Mouse (Mus musculus) hindbrain, embryonic 13.5 days (tissue): Measurements from ENCODE around the gene Ace3. TPM values are rescaled to one million over a fixed set of nuclear protein-coding genes. Genes with fewer than 3 reads are reported as not detected.

Experiments used
- ATAC-seq: fragments of 200-750 bp; cut with Nextera tagmentation; 2 replicates; pipeline ENCODE4 v1.8.0; 2017; ENCODE audit warnings: moderate TSS enrichment; ENCODE audit not compliant: low FRiP score
- H3K27ac ChIP-seq: fragments of 300-500 bp; sonication (generic); 2 replicates; pipeline ENCODE4 v1.5.1; 2015; ENCODE audit warnings: inconsistent platforms, mild to moderate bottlenecking, moderate library complexity
- H3K27me3 ChIP-seq: fragments of 300-500 bp; sonication (generic); 2 replicates; pipeline ENCODE4 v1.6.1; 2015; ENCODE audit warnings: mild to moderate bottlenecking, inconsistent platforms
- H3K36me3 ChIP-seq: fragments of 300-500 bp; sonication (generic); 2 replicates; pipeline ENCODE4 v1.6.1; 2015; ENCODE audit warnings: mild to moderate bottlenecking, inconsistent platforms
- H3K4me1 ChIP-seq: fragments of 300-500 bp; sonication (generic); replicated peaks from 2 replicates; pipeline ENCODE4 v1.6.1; 2015; ENCODE audit warnings: inconsistent platforms
- H3K4me2 ChIP-seq: fragments of 300-500 bp; sonication (generic); 2 replicates; pipeline ENCODE4 v1.6.1; 2015; ENCODE audit warnings: inconsistent platforms, mild to moderate bottlenecking, moderate library complexity
- H3K4me3 ChIP-seq: fragments of 300-500 bp; sonication (generic); 2 replicates; pipeline ENCODE4 v1.5.1; 2015; ENCODE audit warnings: mild to moderate bottlenecking, inconsistent platforms
- H3K9ac ChIP-seq: fragments of 300-500 bp; sonication (generic); 2 replicates; pipeline ENCODE4 v1.6.1; 2015; ENCODE audit warnings: mild to moderate bottlenecking, inconsistent platforms
- H3K9me3 ChIP-seq: fragments of 300-500 bp; sonication (generic); 2 replicates; pipeline ENCODE4 v1.6.1; 2016; ENCODE audit warnings: inconsistent platforms
- WGBS: fragments of 180-500 bp; shearing (Covaris S2); methylation state at CpG from one replicate; pipeline ENCODE4 v1.1.7; 2015; 5-methylcytosine and 5-hydroxymethylcytosine counted together
- polyA plus RNA-seq: library from polyadenylated mRNA; unstranded; fragments of >200 nt; fragmentation: Nextera tagmentation; extraction: Ambion mirVana; gene quantifications from 2 replicates; pipeline ENCODE4 v1.2.1, GENCODE M21; 2015

Ace3 gene
- polyA plus RNA-seq, 1 experiment from 2014 or later = 0.08 TPM

GRCm38 (mm10) chr11:105989446-105989845, 5.0 kb upstream of the Ace3 start:
- Histone ChIP-seq H3K4me2 (no peak overlapping the region), H3K9ac (no peak overlapping the region), H3K4me3 (no peak overlapping the region), H3K4me1 (0 out of 2 replicates have a peak, but pooled peaks cover 4% of the 10 kb centered on the region), H3K27me3 (peaks cover 3% of the 10 kb centered on the region; the same call in 1 of the 2 replicates), H3K9me3 (no peaks in the 10 kb centered on the region), H3K36me3 (no peaks in the 10 kb centered on the region), H3K27ac (no peak overlapping the region)
- no peak for ATAC-seq
- WGBS = 78% methylated on average over 6 of the region's 6 CpGs

DNA sequence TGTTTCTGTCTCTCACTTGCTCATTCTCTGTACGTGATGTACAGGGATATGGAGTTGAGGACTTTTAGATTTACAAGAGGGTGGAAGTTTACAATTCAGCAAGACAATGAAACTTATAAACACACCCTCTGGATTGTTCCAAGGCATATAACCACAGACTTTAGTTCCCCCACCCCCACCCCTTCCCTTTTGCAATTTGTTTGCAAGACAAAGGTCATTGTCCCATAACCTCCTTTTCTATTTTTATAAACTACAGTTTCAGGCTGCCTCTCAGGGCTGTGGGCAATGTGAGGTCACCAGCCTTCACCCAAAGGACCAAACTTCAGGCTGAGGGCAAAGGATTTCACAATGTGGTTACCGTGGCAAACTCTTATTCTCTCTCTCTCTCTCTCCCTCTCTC, 4.2 kb upstream of the Ace3 start:
- Histone ChIP-seq H3K4me3 (no peak overlapping the region), H3K27ac (no peak overlapping the region), H3K9me3 (no peaks in the 10 kb centered on the region), H3K27me3 (peaks cover 3% of the 10 kb centered on the region; the same call in 1 of the 2 replicates), H3K4me2 (no peak overlapping the region), H3K4me1 (0 out of 2 replicates have a peak, but pooled peaks cover 4% of the 10 kb centered on the region), H3K36me3 (no peaks in the 10 kb centered on the region), H3K9ac (no peak overlapping the region)
- no peak for ATAC-seq
- WGBS = 65% methylated on average over 2 of the region's 2 CpGs

GRCm38 (mm10) chr11:106000062-106000461, 5.6 kb downstream of the Ace3 start:
- Histone ChIP-seq H3K4me3 (no peak overlapping the region), H3K9ac (no peak overlapping the region), H3K9me3 (no peaks in the 10 kb centered on the region), H3K27me3 (peaks cover 3% of the 10 kb centered on the region; the same call in 1 of the 2 replicates), H3K4me1 (no peaks in the 10 kb centered on the region), H3K4me2 (no peak overlapping the region), H3K36me3 (no peaks in the 10 kb centered on the region), H3K27ac (no peak overlapping the region)
- WGBS = 96% methylated on average over 6 of the region's 6 CpGs
- ATAC-seq = no peak

GRCm38 (mm10) chr11:106001718-106002117, 7.2 kb downstream of the Ace3 start:
- no peak for ATAC-seq
- H3K4me2 ChIP-seq = no peak overlapping the region
- H3K27ac ChIP-seq = no peak overlapping the region
- 60% methylated on average over 4 of the region's 4 CpGs for WGBS
- no peak overlapping the region for H3K9ac ChIP-seq
- H3K9me3 ChIP-seq = no peaks in the 10 kb centered on the region
- H3K4me1 ChIP-seq = peaks cover 14% of the 10 kb centered on the region
- no peaks in the 10 kb centered on the region for H3K36me3 ChIP-seq
- no peak overlapping the region for H3K4me3 ChIP-seq
- peaks cover 3% of the 10 kb centered on the region; the same call in 1 of the 2 replicates for H3K27me3 ChIP-seq

- H3K4me1 ChIP-seq = peaks cover 32% of the 10 kb centered on the region
- no peak for ATAC-seq
- WGBS = 78% methylated on average over 1 of the region's 1 CpGs
- H3K27me3 ChIP-seq = peaks cover 13% of the 10 kb centered on the region
- H3K4me3 ChIP-seq = no peak overlapping the region
- no peak overlapping the region for H3K27ac ChIP-seq
- no peaks in the 10 kb centered on the region for H3K36me3 ChIP-seq
- H3K4me2 ChIP-seq = no peak overlapping the region
- H3K9ac ChIP-seq = no peak overlapping the region
- no peaks in the 10 kb centered on the region for H3K9me3 ChIP-seq
Observed at GRCm38 (mm10) chr11:106004576-106004975, 10.1 kb downstream of the Ace3 start.

DNA sequence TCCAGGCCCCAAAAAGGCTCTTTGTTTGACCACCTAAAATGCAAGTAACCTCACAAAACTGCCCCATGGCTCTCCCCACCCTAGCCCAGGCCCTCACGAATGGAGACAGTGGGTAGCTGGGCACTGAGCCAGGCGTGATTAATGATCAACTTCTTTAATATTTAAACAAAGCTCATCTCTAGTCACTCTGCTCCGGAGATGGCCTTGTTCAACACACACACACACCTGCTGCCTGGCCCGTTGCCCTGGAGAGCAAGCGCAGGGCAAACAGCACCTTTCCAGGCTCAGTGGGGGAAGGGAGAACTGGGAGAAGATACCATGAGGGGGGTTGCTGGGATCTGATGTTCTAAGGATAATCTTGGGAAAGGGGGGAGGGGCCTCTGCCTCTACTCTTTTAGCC, 11.5 kb downstream of the Ace3 start:
- whole genome bisulfite sequencing = 29% methylated on average over 5 of the region's 5 CpGs
- Histone ChIP-seq H3K4me2 (no peak overlapping the region), H3K9me3 (no peaks in the 10 kb centered on the region), H3K4me3 (no peak overlapping the region), H3K27ac (no peak overlapping the region), H3K9ac (no peak overlapping the region), H3K4me1 (peaks cover 32% of the 10 kb centered on the region), H3K36me3 (no peaks in the 10 kb centered on the region), H3K27me3 (peaks cover 22% of the 10 kb centered on the region)
- ATAC-seq = no peak

GRCm38 (mm10) chr11:106007821-106008220, 13.3 kb downstream of the Ace3 start, which contains the start of gene Kcnh6:
Gene Kcnh6, plus strand, starts transcription at chr11:106008124.
- Histone ChIP-seq H3K4me1 (peaks cover 36% of the 10 kb centered on the region), H3K4me3 (peak within 1 kb of the TSS; percentile 19), H3K9me3 (no peaks in the 10 kb centered on the region), H3K9ac (peak within 1 kb of the TSS; percentile 46; the same call in 1 of the 2 replicates), H3K36me3 (no peaks in the 10 kb centered on the region), H3K4me2 (peak within 1 kb of the TSS; percentile 52), H3K27ac (no peak within 1 kb of the TSS), H3K27me3 (peaks cover 29% of the 10 kb centered on the region)
- WGBS = 1% methylated on average over 25 of the region's 25 CpGs
- ATAC-seq = no peak

DNA sequence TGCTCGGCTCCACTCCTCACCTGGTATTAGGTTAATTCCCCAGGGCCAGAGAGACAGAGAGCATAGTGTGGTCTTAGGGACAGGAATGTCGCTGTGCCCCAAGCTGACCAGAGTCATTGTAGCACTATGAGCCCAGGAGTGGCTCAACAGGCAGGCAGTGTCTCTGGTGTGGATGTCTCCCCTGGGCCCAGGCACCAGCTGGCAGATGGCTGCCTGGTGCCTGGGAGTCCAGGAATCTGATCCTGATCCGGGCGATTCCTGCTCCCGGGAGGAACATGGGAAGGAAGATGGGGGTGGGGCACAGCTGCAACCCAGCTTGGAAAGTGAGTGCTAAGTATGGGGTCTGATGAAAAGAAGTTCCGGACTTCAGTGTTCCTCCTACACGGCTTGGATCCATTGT, 18.2 kb downstream of the Ace3 start:
- Histone ChIP-seq H3K36me3 (no peaks in the 10 kb centered on the region), H3K27ac (no peak overlapping the region), H3K9me3 (no peaks in the 10 kb centered on the region), H3K27me3 (peaks cover 33% of the 10 kb centered on the region), H3K4me2 (no peak overlapping the region), H3K9ac (no peak overlapping the region), H3K4me3 (no peak overlapping the region), H3K4me1 (peaks cover 34% of the 10 kb centered on the region)
- 45% methylated on average over 7 of the region's 7 CpGs for WGBS
- no peak for ATAC-seq

DNA sequence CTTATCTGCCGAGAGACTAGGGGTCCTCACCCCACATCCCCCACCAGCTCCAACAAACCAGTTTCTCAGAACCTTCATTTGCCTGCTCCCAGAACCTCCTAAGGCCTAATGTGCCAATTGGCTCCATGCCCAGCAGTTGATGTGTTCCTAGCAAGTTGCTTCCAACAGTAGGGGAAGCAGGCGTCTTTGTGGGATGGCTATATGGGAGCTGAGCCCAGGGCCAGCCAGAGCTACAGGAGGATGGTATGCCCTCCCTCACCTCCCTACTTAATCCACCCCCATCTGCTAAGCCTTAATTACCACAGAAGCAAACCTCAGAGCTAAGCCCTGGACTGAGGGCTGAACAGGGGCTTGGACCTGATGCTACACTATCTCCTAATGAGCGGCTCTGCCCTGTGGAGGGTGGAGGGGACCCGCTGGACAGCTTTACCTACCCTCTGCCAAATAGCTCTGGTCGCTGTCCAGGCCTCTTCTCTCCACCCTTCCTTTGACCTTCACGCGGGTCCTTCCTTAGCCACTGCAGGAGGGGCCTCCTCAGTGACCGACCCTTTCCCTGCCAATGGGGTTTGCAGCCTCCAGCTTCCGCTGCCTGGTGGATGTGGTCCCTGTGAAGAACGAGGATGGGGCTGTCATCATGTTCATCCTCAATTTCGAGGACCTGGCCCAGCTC, 19.2 kb downstream of the Ace3 start:
- Histone ChIP-seq H3K4me3 (no peak overlapping the region), H3K4me2 (no peak overlapping the region), H3K27ac (no peak overlapping the region; the same call in 1 of the 2 replicates), H3K4me1 (peaks cover 25% of the 10 kb centered on the region), H3K9me3 (no peaks in the 10 kb centered on the region), H3K36me3 (no peaks in the 10 kb centered on the region), H3K9ac (no peak overlapping the region), H3K27me3 (peaks cover 28% of the 10 kb centered on the region)
- 66% methylated on average over 11 of the region's 11 CpGs for WGBS
- 0 out of 2 replicates have a peak, but pooled peaks have one; percentile 32 for ATAC-seq

DNA sequence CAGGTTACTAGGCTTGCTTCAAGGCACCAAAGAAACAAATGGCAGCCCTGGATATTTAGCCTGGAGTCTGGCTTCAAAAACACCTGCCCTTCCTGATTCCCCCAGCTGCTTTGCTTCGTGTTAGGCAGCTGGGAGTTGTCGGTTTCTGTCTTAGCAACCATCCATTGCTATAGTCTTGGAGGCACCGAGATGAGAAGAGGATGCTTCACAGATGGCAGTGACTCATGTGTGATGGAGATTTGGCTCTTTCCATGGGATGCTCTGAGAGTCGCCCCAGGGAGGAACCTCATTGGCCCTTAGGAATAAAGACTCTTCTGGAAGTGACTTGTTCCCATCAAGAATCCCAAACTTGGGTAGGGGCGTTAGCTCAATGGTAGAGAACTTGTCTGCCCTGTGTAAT, 22.0 kb downstream of the Ace3 start:
- peaks cover 32% of the 10 kb centered on the region for H3K4me1 ChIP-seq
- no peaks in the 10 kb centered on the region for H3K36me3 ChIP-seq
- ATAC-seq = no peak
- H3K9me3 ChIP-seq = no peaks in the 10 kb centered on the region
- no peak overlapping the region for H3K9ac ChIP-seq
- WGBS = 82% methylated on average over 5 of the region's 5 CpGs
- no peak overlapping the region for H3K27ac ChIP-seq
- H3K4me2 ChIP-seq = no peak overlapping the region
- no peak overlapping the region for H3K4me3 ChIP-seq
- H3K27me3 ChIP-seq = peaks cover 21% of the 10 kb centered on the region

GRCm38 (mm10) chr11:106020051-106020763, 25.7 kb downstream of the Ace3 start:
- Histone ChIP-seq H3K4me1 (peaks cover 15% of the 10 kb centered on the region; the same call in 1 of the 2 replicates), H3K4me3 (peak overlapping the region; percentile 50), H3K27ac (peak overlapping the region; percentile 73), H3K27me3 (peaks cover 22% of the 10 kb centered on the region), H3K9me3 (no peaks in the 10 kb centered on the region), H3K4me2 (peak overlapping the region; percentile 80), H3K9ac (peak overlapping the region; percentile 76), H3K36me3 (no peaks in the 10 kb centered on the region)
- WGBS = under 1% methylated on average over 50 of the region's 50 CpGs
- peak; percentile 79 for ATAC-seq

DNA sequence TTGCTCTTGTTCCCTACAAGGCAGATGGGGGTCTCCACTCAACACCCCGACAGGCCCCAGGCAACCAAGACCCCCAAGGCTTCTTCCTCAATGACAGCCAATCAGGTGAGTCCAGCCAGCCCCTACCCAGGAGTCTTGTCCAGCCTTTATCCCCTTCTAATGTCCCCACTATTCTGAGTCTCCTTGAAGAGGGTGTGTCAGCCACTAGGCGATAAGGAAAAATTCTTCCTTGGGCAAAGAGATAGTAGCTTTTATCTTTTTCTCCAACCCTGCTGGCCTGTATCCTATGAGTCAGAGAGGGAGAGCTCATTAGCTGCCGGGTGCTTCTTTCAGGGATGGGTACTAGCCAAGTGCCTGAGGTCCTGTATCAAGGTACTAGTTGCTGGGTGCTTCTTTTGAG, 31.3 kb downstream of the Ace3 start:
- Histone ChIP-seq H3K9me3 (no peaks in the 10 kb centered on the region), H3K4me2 (no peak overlapping the region), H3K27ac (no peak overlapping the region), H3K4me1 (0 out of 2 replicates have a peak, but pooled peaks cover 4% of the 10 kb centered on the region), H3K36me3 (peaks cover 5% of the 10 kb centered on the region; the same call in 1 of the 2 replicates), H3K4me3 (no peak overlapping the region), H3K9ac (no peak overlapping the region), H3K27me3 (peaks cover 13% of the 10 kb centered on the region)
- ATAC-seq = no peak
- WGBS = 87% methylated on average over 3 of the region's 3 CpGs
